Mouse (Mus musculus): ENCODE data around the gene Mgat3. TPM values are rescaled to one million over a fixed set of nuclear protein-coding genes. Genes with fewer than 3 reads are reported as not detected.

The Mgat3 gene
- total RNA-seq, 2 experiments from 2014 or later: 124 TPM

DNA sequence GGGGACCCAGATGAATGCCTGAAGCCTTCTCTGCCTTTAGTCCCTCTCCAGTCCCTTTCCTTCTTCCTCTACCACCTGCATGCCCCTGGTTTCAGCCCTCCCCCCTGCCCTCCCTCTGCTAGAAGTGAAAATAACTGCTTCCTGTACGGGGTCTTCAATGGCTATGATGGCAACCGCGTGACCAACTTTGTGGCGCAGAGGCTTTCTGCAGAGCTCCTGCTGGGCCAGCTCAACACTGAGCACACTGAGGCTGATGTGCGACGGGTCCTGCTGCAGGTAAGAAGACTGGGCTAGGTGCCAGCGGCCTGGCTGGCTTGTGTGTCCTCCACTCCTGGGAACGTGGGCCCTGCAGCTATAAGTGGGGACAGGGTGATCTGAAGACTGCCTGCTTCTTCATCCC, 25.0 kb upstream of the Mgat3 start:
- no peak for DNase-seq (ENCODE audit: low spot score in 2 of 2)

DNA sequence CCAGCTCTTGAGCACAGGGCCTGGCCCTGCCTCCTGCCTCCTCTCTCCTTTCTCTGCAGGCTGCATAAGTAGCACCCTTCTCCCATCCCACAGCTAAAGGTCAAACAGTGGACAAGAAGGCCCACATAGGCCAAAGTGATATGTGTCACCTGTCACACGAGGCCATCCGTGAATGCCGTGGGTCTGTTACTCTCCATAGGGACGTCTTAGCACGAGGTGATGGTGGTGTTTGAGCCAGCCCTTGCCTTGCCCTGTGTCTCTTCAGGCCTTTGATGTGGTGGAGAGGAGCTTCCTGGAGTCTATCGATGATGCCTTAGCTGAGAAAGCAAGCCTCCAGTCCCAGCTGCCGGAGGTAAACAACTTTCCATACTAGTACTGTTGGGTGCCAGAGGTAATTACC, 24.0 kb upstream of the Mgat3 start:
- no peak for DNase-seq (ENCODE audit: low spot score in 2 of 2)

DNA sequence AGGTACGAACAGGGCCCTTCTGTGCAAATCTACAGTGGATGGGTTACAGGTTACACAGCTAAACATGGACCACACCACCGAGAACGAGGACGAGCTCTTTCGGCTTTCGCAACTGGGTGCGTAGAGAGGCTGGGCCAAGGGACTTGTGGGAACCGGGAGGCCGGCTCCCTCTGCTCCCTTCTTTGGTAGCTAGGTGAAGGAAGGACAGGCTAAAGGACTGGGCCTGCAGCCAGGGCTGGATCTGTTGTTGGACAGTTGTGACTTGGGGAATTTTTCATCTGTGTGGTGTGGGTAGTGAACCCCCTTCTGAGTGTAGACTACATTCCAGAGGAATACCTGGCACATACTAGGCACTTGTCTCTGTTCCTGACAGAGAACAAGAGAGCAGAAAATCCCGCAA, 20.9 kb upstream of the Mgat3 start:
- no peak for DNase-seq (ENCODE audit: low spot score in 2 of 2)

DNA sequence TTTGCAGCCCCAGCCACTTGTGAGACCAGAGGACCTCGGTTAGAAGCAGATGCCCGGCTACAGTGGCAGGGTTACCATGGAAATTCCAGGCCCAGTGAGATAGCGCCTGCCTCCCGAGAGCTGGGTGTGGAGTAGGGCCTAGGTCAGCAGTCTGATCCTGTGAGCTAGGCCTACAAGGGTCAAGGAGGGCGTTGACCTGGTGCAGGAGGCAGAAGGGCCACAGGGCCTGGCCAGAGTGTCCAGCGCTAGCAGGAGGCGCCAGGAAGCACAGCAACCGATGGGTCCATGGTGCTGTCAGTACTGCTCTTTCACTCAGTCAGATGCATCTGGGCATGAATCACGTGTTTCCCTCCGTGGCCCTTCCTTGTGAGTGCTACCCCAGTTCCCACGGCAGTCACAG, 19.8 kb upstream of the Mgat3 start:
- DNase-seq (ENCODE audit: low spot score in 2 of 2): no peak

DNA sequence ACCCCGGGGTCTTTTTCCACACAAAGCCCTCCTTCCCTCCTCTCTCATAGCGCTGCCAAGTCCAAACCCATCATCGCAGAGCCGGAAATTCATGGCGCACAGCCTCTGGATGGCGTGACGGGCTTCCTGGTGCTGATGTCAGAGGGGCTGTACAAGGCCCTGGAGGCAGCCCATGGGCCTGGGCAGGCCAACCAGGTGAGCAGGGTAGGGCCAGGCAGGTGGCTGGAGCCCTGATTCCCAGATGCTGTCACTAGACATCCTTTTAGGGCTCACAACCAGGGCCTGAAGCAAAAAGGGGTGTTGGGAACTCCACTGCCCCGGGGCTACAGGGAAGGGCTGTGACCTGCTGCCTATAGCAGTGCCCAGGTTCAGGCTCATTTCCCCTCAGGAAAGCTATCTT, 17.8 kb upstream of the Mgat3 start:
- DNase-seq (ENCODE audit: low spot score in 2 of 2): no peak

DNA sequence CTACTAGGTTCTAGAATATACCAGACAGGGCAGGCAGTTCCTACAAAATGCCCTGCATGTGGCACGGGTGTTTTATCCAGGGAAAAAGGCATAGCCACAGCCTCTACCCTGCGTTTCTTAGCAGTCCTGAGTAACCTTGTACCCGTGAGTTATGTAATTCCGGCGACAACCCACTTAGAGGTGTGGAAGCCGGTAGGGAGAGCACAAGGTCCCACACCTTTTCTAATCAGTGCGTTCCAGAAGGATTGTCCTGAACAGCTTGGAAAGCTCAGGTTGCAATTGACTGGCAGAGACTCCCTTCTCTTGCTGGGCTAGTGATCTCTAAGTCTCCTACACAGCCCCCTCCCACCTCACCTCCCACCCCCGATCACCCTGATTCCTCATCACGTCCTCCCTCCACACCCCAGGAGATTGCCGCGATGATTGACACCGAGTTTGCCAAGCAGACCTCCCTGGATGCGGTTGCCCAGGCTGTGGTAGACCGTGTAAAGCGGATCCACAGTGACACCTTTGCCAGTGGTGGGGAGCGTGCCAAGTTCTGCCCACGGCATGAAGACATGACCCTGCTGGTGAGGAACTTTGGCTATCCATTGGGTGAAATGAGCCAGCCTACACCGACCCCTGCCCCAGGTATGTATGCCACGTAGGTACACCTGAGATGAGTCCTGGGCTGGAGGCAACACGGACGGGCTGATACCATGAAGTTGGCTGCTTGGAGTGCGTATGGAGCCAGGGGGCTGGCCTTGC, 16.2 kb upstream of the Mgat3 start:
- DNase-seq (ENCODE audit: low spot score in 2 of 2): no peak

DNA sequence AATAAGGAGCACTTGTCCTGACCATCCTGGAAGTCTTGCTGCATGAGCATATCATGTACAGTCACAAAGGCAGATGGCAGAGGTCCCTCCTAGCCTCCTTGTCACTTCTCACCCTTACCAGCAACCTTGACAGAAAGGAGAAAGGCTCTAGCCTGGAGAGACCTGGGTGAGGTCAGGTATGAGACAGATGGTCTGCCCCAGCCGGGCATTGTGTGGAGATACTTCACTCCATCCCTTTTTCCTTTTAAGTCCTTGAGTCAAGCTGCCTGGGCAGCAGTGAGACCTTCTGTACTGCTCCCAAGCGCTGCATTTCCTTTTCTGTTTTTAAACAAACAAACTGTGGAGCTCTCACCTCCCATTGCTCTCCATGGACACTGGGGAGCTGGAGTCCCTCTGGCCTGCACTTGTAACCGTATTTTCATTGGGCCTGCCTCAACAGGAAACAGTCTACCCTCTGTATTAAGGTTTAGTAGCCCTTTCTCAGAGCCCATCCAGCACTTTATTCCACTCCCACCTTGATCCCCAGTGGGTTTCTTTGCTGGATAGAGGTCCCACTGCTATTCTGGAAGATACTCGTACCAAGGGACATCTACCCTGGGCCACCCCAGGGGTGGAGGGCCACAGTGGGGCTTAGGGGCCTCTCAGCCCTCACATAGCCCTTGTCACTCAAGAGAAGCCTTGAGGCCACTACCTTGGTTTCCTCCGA, 15.4 kb upstream of the Mgat3 start:
- no peak for DNase-seq (ENCODE audit: low spot score in 2 of 2)

DNA sequence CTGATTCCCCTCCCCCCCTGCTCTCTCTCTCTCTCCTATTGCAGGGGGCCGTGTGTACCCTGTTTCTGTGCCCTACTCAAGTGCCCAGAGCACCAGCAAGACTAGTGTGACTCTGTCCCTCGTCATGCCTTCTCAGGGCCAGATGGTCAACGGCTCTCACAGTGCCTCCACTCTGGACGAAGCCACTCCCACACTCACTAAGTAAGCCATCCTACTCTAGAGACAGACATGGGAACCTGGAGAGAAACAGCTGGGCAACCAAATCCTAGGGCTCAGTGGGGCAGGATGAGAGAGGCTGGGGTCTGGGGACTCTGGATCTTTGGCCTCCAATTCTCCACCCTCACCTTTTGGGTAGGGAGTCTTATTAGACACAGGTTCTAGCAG, 14.8 kb upstream of the Mgat3 start:
- DNase-seq (ENCODE audit: low spot score in 2 of 2): no peak

DNA sequence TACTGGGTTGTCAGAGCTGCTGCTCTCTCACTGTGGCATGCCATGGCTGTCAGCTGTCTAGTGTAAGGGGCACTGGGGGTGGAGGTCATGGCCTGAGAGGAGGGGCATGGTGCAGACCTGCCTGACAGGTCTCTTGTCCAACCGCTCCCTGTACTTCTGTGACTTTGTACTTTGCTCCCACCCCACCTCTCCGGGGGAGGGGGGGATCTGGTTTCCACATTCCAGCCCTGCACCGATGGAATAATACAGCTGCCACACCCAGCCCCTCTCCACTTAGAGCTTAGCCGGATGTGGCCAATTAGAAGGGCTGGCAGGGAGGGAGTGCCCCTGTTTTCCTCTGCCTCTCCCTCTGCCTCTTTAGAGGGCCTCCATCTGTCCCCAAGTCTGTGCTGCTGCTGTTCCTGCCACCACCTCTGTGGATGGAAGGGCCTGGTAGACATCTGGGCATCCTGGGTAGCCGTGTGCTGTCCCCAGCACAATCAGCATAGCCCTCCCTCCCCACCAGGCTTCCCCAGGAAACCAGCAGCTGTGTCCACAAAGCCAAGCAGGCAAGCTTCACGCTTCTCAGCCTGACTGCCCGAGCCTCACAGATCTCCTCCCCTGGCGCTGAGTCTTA, 14.1 kb upstream of the Mgat3 start:
- DNase-seq (ENCODE audit: low spot score in 2 of 2): no peak

DNA sequence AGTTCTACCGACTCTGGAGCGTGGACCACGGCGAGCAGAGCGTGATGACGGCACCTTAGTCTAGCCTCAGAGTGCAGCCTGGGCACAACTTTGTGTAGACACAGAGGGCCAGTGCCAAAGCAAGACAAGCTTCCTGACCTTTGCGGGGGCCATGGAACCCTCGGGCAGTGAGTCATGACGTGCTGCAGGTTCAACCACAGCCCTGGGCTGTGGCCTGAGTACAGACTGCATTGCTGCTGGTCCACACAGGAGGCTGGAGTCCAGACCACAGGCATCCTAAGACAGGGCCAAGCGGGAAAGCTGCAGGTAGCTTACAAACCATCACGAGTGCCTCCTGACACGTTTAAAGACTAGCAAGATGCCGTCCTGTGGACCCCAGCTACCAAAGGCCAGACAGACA, 13.3 kb upstream of the Mgat3 start:
- no peak for DNase-seq (ENCODE audit: low spot score in 2 of 2)

DNA sequence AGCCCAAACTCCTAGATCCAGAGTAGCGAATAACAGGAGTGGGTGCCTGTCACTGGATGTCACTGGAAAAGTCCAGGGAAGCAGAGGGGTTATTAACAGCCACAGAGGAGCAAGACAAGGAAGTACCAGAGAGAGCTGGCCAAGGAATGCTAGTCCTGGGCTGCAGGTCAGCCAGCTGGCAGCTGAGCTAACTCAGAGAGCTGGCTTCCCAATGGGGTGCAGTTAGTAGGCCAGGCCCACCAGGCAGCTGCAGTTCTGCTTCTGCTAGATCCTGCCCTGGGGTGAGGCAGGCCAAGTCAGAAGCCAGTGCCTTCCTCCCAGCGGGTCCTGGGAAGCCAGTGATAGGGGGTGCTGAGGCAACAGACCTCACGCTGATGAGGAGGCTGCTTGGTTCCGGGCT, 12.8 kb upstream of the Mgat3 start:
- DNase-seq (ENCODE audit: low spot score in 2 of 2): no peak

DNA sequence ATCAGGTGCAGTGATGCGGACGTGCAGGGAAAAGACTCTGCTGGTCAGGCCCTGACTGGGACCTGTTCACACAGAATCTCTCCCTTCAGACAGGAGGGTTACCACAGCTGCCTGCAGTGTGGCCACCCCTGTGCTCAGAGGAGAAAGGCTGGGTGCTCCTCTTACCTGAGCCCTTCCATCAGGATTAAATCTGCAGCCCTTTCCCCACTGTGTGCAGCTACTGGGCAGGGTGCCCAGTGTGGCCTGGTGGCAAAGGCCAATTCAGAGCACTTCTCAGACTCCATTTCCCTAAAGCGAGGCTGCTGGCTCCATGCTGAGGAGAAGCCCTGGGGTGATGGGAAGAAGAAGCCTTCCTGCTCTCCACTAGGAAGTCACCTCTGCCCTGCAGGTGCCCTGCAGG, 12.3 kb upstream of the Mgat3 start:
- no peak for DNase-seq (ENCODE audit: low spot score in 2 of 2)

DNA sequence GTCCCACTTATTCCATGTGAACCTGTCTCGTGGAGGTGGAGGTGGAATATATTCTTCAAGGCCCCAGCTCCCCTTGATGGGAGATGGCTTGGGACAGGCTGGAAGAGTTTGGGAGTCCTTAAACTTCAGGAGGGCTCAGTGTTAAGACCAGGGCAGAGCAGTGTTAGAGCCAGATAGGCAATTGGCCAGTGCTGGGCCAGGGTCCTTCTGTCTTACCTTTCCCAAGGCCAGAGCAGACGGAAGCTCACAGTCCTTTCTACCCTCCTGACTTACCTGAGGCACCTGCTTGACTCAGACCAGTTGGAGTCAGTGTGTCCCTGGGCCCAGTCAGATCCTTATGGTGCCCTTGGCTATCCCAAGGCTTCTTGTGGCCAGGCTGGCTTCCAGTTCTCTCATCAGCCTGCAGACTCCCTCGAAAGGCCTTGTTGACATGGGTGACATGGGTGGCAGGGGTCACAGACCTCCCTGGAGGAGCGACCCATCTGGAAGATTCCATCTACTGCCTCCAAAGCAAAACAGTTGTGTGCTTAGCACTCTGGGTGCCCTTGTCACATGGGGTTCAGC, 11.0 kb upstream of the Mgat3 start:
- DNase-seq (ENCODE audit: low spot score in 2 of 2): no peak

DNA sequence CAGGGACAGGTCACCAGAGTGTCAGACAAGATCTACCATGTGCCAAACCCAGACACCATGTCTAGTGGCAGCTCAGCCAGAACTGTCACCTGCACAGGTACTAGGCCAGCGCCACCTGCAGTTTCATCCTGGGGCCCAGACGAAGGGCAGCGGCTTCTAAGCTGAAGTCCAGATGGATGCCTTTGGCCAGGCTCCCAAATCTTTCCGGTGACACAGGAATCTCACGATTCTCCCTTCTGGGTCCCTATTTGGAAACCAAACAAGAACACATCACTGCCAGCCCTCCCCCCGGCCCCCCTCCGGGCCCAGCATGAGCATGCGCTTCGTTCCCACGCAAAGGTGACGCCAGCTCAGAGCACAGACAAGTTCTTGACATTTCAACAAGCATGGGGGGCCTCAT, 10.2 kb upstream of the Mgat3 start:
- DNase-seq (ENCODE audit: low spot score in 2 of 2): peak; percentile 63 to 68

DNA sequence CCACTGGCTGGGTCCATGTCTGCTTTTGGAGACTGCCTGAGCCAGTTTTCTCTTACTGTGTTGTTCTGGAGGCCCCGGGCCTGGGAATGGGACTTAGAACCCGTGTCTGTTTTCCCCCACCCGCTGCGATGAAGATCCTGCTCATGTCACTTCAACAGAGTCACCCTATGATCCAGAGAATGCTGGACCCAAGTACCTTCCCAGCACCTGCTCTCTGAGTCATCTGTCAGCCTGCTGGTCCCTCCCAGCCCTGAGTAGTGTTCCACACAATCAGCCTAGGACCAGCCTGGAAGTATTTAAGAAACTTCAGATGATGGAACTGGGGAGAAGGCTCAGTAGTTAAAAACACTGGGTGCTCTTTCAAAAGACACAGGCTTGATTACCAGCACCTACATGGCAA, 9.8 kb upstream of the Mgat3 start:
- DNase-seq (ENCODE audit: low spot score in 2 of 2): no peak

DNA sequence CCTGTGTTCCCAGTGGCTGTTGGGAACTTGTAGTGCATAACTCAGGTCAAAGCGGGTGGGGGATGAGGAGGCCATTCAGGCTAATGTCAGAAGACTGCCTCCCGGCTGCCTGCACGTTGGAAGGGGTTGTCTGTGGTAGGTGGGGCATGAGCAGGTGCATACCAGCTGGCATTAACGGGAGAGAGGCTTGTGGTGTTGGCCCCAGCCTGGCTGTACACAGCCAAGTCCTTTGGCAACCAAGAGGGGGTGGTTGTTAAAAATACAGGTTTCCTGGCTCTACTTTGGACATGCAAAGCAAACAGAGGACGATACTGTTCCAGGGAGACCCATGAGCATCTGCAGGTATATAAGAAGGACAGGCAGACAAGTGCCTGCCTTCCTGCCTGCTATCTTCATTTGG, 8.1 kb upstream of the Mgat3 start:
- no peak for DNase-seq (ENCODE audit: low spot score in 2 of 2)

DNA sequence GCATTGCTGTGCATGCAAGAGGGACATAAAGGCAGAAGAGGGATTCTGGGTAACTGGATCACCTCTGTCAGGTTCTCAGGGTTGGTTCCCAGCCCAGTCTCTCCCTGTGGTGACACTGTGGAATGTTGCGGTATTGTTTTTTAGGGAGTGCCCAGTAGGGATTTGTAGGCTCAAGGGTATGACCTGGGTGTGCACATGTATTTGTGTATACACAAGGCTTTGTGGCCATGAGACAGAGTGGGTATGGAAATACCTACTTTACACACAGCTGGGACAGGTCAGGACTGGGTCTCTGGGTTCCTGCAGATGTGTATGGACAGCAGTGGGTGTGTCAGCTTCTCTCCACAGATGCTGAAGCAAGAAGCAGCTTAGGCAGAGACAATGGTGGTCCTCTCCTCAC, 4.0 kb upstream of the Mgat3 start:
- DNase-seq (ENCODE audit: low spot score in 2 of 2): no peak

DNA sequence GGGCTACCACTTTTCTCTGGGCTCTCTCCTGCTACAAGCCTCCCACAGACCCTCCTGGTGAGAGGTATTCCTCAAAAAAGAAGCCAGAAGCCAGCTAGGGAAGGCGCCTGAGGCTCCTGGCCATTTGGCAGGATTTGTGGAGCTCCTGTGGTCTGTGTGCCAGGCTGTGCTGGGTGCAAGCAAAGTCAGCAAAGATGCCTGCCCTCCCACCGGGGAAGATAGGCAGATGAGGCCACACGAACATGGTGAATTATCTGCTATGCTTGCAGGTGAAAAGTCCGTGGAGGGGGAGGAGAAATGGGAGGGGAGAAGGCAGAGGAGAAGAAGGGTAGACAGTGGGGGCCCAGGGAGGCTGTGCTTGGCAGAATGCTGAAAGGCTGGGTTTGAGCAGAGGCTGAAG, 3.2 kb upstream of the Mgat3 start:
- no peak for DNase-seq (ENCODE audit: low spot score in 2 of 2)

DNA sequence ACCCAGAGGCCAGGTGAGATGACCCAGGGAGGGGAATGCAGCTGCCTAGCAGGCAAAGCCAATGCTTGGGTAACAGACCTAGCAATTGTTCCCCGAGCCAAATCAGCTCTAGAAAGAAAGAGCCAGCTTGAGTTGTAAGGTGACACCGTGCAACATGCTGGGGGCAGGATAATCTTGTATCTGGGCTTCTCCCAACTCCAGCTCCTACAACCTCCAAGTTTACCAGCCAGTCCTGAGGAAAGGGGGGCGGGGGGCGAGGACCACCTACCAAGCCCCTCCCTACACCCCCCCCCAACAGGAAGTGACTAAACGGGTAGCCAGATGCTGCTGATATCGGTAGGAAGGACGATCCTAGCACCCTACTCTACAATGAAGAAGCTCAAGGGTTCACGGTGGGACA, 2.2 kb upstream of the Mgat3 start:
- no peak for DNase-seq (ENCODE audit: low spot score in 2 of 2)

DNA sequence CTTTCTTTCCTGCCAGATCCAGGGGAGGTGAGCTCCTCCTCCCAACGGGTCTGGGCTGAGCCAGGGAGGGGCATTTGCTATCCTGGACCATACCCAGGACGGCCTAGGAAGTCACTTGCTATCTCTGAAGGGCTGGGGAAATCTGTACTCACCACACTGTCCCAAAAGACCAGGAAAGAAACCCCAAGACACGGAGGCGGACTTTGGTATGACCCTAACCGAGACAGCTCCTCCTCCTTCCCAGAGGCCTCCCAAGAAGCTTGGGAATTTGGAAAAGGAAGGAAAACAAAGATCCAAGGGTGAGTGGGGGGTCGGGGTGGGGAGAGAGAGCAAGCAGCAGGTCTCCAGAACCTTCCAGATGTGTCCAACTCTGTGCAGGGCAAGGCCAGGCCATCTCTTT, 1.7 kb upstream of the Mgat3 start:
- no peak for DNase-seq (ENCODE audit: low spot score in 2 of 2)

DNA sequence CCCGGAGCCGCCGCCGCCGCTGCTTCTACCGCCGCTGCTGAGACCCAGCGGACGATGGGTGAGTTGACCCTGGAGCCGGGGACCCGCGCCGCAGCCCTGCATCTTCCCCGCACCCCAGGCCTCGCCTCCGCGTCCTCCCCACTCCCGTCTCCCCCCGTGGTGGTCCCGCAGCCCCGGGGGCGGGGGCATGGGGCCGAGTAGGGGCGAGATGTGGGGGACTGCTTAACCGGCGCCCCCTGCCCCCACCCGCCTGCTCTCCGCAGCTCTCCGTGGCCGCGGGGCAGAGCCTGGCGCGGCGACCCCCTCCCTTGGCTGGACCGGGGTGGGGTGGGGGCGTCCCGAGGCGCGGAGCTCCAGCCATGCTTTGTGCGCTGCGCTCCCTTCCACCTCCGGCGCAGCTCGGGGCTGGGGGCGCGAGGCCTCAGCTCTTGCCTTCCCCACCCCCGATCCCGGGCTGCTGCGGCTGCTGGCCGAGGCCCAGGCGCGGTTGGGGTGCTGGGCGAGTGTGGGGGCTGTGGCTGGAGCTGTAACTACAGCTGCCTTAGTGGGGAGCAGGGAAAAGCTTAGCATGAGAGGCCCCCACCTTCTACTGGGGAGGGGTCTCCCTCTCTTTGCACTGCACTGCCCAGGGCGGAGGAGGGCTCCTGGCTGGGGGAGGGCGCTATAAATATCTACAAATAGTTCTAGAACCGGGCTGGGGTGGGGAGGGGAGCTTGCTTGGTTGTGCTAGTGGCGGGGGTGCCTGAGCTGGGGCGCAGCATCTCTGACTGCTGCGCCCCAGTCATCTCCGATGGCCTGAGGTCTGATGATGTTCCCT, 468 bp downstream of the Mgat3 start:
- DNase-seq (ENCODE audit: low spot score in 2 of 2): peak; percentile 63 to 82

DNA sequence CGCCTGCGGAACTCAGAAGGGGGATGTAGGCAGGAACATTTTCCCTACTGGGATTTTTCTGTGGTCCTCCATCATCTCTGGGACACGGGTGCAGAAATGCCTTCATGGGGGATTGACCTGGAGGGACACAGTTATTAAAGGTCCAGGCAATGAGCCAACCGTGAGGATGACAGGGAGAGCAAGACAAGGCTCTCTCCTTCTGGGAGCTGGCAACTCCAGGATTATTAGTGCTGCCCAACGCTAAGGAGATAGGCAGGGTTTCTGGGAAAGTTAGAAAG, 1.0 kb downstream of the Mgat3 start:
- no peak for DNase-seq (ENCODE audit: low spot score in 2 of 2)
